Mouse (Mus musculus): ENCODE data around the gene Plppr3. TPM values are rescaled to one million over a fixed set of nuclear protein-coding genes. Genes with fewer than 3 reads are reported as not detected.

Gene Plppr3
- total RNA-seq, 2 experiments from 2014 or later = 53.5 to 57.7 TPM

DNA sequence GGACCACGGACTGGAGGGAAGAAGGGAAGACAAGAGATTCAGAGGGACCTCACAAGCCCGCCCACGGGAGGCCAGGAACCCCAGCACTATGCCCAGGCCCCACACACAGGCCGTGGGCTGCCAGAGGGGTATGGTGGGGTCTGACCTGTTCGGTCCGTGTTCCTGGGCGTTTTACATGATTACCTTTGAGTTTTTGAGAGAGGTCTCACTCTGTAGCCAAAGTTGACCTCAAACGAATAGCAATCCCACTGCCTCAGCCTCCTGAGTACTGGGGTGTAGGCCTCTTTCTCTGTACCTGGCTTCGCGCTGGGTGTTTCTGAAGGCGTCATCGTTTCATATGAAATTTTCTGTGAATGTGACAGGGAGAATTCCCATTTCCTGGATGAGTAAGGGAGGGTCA lies 52.7 kb downstream of the Plppr3 start:
- DNase-seq (ENCODE audit: low spot score in 2 of 2) = no peak

DNA sequence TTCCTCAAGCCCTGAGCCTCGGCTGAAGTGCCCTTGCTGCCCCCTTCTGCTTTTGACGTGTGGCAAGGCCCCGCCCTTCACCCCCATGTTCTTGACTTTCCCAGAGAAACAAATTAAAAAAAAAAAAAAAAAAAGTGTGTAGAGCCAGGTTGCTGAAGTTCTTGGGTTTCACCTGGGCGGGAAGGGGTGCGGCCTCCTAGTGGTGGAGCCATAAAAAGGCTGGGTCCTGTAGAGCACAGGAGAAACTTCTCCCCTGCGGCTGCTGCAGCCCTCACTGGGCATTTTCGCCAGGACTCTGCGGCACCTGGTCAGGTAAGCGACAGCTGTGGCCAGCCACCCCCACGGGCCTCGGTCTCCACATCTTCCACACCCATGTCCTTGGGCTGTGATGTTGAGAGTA lies 53.7 kb downstream of the Plppr3 start, which contains the start of gene Misp:
Gene Misp, plus strand, starts transcription at position 208 of the 400 bp plus-strand sequence.
- no peak for DNase-seq (ENCODE audit: low spot score in 2 of 2)

DNA sequence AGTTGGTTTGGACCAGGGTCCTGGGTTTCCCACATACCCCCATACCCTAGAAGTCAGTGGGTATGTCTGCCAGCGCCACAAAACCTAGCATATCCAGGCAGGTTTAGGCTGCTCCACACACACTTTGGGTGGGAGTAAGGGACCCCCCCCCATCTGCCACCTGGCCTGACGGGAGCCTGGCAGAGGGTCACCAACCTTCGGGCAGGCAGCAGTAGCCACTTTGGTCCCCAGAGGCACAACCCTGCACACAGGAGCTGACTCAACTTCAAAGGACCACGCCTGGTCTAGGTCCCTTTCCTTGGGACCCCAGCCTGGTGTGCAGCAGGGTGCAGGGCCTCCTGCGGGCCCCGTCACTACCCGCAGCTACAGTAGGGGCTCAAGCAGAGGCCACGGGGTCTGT lies 54.2 kb downstream of the Plppr3 start:
- no peak for DNase-seq (ENCODE audit: low spot score in 2 of 2)

DNA sequence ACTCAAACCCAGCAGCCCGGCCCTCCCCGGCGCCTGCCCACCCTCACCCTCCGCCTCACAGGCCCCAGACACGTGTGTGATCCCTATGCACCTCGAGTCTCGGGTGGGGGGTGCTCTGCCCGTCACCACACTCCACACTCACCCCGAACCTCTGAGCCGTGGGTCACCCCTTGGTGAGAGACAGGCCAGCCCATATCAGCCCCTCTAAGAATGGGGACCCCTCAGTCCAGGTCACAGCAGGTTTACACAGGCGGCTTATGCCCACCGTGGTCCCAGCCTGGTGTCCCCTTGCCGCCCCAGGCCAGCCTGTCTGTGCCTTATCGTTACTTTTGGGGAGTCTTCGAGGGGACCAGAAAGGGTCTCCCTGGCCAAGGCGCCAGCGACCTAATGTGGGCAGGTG lies 54.8 kb downstream of the Plppr3 start:
- DNase-seq (ENCODE audit: low spot score in 2 of 2) = no peak

DNA sequence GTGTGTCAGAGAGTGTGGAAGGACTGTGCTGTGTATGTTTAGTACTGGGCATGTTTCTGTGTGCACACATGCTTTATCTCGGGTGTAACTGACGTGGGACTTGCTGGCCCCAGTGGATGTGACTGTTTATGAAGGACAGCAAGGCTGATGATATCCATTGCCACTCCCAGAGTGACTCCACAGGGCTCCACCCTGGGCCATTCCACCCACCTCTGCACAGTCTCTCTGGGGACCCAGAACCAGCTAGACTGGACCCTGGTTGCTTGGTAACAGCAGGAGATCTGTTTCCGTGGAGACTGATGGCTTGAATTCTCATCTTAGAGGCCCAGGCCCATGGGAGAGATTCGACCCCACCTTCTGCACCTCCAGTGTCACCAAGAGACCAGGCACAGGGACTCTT lies 56.2 kb downstream of the Plppr3 start:
- no peak for DNase-seq (ENCODE audit: low spot score in 2 of 2)

DNA sequence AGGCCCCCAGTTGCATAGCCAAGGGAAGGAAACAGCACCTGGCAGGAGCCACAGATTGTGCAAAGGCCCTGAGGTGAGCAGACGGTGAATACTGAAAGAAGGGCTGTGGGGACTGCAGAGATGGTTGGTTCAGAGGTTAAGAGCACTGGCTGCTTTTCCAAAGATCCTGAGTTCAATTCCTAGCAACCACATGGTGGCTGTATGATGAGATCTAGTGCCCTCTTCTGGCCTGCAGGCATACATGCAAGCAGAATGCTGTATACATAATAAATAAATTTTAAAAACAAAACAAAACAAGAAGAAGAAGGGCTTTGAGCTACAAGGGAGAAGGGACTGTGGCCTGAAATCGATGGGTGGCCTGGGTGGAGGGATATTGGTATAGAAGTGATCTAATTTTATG lies 57.3 kb downstream of the Plppr3 start:
- DNase-seq (ENCODE audit: low spot score in 2 of 2) = no peak

DNA sequence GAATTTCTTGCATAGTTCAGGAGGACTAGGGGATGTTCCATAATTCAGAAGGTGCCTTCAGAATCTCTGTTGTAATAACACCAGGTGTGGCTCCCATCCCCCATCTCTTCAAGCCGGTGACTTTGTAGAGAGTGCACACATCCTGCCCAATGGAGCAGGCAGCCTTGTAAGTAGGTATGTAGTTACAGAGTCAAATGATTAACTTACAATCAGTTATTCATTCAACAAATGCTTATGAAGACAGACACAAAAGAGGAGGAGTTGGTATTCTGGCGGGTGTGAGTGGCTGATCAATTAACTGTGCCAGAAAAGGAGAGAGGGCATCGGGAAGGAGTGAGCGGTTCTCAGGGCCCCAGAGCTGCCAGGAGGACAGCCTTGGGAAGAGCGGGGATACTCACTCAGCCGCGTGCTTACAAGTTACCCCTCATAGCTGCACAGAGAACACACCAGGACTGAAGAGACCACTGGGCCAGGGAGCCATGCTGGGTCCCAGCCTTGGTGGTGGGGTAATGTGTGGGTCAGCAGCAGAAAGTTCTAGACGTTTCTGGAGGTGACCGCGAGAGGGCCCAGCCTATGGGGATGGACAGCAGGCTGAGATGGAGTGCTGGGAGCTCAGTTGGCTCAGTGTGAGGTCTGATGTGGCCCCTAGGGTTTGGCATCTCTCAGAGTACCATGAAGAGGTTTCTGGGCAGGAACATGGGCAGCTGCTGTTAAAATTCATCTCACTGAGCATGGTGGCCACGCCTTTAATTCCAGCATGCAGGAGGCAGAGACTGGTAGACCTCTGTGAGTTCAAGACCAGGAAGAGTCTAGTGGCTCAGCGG lies 58.6 kb downstream of the Plppr3 start:
- DNase-seq (ENCODE audit: low spot score in 2 of 2) = no peak

DNA sequence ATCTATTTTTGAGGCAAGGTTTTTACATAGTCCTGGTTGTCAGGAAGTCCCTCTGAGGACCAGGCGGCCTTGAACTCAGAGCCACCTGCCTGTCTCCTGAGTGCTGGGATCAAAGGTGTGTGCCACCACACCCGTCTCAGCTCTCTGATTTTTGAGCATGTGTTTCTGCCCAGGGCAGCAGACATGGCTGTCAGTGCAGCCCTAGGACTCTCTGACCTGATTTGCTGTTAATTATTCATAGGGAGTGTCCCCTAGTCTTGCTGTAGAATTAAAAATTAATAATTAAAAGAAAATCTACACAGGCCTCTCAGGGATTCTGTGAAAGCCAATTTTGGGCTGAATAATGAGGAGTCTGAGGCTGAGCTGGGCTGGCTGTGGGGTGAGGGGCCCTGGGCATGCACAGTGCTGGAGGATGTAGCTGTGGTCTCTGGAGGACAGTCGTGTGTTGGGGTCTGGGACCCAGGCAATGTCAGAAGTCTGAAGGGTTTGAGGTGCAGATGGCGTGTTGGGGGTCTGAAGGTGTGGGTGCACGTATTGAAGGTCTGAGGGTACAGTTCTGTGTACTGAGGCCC lies 60.1 kb downstream of the Plppr3 start:
- no peak for DNase-seq (ENCODE audit: low spot score in 2 of 2)

DNA sequence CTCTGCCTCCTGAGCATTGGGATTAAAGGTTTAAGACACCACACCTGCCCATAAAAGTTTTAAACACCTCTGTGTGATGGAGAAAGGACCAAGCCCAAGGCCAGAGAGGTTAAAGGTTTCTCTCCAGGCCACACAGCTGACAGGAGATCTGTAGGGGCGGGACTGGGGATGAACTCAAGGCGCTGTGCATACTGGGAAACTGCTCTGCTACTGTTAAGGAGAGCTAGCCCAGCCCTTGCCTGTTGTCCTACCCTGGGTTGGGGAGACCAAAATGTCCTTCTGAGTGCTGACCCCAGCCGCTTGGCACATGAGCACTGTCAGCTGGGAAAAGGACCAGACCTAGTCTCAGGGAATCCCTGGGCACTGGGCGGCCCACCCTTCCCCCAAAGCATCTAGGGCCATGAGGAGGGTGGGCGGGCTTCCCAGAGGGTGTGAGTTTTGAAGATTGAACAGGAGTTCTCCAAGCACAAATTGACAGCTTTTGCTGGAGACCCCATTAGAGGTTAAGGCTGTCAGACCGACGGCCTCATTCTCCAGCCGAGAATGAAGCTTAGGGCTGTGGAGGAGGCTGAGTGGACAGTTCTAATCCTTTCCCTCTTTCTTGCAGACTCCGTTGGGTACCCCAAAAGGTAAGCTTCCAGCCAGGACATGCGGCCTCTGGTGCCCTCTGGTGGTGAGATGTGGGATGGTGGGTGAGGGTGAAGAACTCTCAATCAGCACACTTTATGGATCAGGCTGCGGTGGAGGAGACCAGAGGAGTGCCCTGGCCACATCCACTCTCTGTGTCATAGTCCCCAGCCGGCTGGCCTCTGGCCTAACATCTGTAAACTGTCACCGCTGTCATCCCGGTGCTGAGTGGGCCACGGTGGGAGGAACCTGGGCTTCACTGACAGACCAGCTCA lies 62.4 kb downstream of the Plppr3 start:
- DNase-seq (ENCODE audit: low spot score in 2 of 2) = peak; percentile 82 to 87

Small RNA genes within 50 kb of the gene (microRNA-seq; reads per million reads assigned to microRNA genes)
- gene Mir6910 = 0 to 0.28 reads per million in 2 experiments

Other genes with a start within 250 kb of the Plppr3 start
- gene Shc2, start 236.7 kb downstream of the Plppr3 start, total RNA-seq (2021) = 10 to 100 TPM; 42.7 to 44.5 TPM
- gene Odf3l2, start 228.9 kb downstream of the Plppr3 start, total RNA-seq (2021) = under 1 TPM; 0.52 to 0.53 TPM
- gene Madcam1, start 210.1 kb downstream of the Plppr3 start, total RNA-seq (2021) = under 1 TPM in 1 of 2 experiments, not detected in 1; 0.37 TPM
- 10 to 100 TPM; 72.3 to 73.2 TPM for gene Tpgs1, start 205.3 kb downstream of the Plppr3 start, total RNA-seq (2021)
- gene Cdc34, start 192.4 kb downstream of the Plppr3 start, total RNA-seq (2021) = 10 to 100 TPM; 60.9 to 68.5 TPM
- gene Gzmm, start 185.6 kb downstream of the Plppr3 start, total RNA-seq (2021) = 1 to 10 TPM; 1.7 to 1.9 TPM
- gene Bsg, start 170.1 kb downstream of the Plppr3 start, total RNA-seq (2021) = 100 to 1,000 TPM; 695 to 807 TPM
- gene Hcn2, start 158.0 kb downstream of the Plppr3 start, total RNA-seq (2021) = 10 to 100 TPM; 89.2 to 96.6 TPM
- gene Polrmt, start 128.1 kb downstream of the Plppr3 start, total RNA-seq (2021) = 10 to 100 TPM; 45.3 to 49.0 TPM
- gene Fgf22, start 119.6 kb downstream of the Plppr3 start, total RNA-seq (2021) = 1 to 10 TPM in 1 of 2 experiments, under 1 TPM in 1; 0.88 to 1.7 TPM
- 10 to 100 TPM; 86.1 to 90.5 TPM for gene Rnf126, start 107.7 kb downstream of the Plppr3 start, total RNA-seq (2021)
- 1 to 10 TPM; 1.2 to 2.4 TPM for gene Fstl3, start 97.4 kb downstream of the Plppr3 start, total RNA-seq (2021)
- gene Prss57, start 83.7 kb downstream of the Plppr3 start, total RNA-seq (2021) = under 1 TPM in 1 of 2 experiments, not detected in 1; 0.16 TPM
- gene Palm, start 81.1 kb downstream of the Plppr3 start, total RNA-seq (2021) = 100 to 1,000 TPM; 356 to 379 TPM
- gene Misp, start 53.6 kb downstream of the Plppr3 start, total RNA-seq (2021) = under 1 TPM; 0.26 to 0.53 TPM
- 10 to 100 TPM; 62.9 to 70.2 TPM for gene Ptbp1, start 20.2 kb downstream of the Plppr3 start, total RNA-seq (2021)
- gene Prtn3, start 158 bp downstream of the Plppr3 start, total RNA-seq (2021) = 1 to 10 TPM; 2.3 to 3.0 TPM
- not detected for gene Elane, start 11.6 kb upstream of the Plppr3 start, total RNA-seq (2021)
- gene Cfd, start 16.2 kb upstream of the Plppr3 start, total RNA-seq (2021) = not detected
- 10 to 100 TPM; 48.8 to 51.9 TPM for gene Med16, start 34.3 kb upstream of the Plppr3 start, total RNA-seq (2021)
- not detected for gene Gm26602, start 36.2 kb upstream of the Plppr3 start, total RNA-seq (2021)
- 1 to 10 TPM; 5.0 to 8.9 TPM for gene Kiss1r, start 42.3 kb upstream of the Plppr3 start, total RNA-seq (2021)
- 100 to 1,000 TPM; 424 to 430 TPM for gene R3hdm4, start 46.6 kb upstream of the Plppr3 start, total RNA-seq (2021)
- gene Arid3a, start 52.4 kb upstream of the Plppr3 start, total RNA-seq (2021) = 1 to 10 TPM; 4.5 to 6.4 TPM
- gene Wdr18, start 85.5 kb upstream of the Plppr3 start, total RNA-seq (2021) = 10 to 100 TPM; 35.5 to 40.8 TPM
- under 1 TPM; 0.12 to 0.21 TPM for gene Grin3b, start 96.1 kb upstream of the Plppr3 start, total RNA-seq (2021)
- gene Tmem259, start 109.7 kb upstream of the Plppr3 start, total RNA-seq (2021) = 100 to 1,000 TPM; 135 to 144 TPM
- 1 to 10 TPM; 7.5 to 9.3 TPM for gene Cnn2, start 114.0 kb upstream of the Plppr3 start, total RNA-seq (2021)
- 10 to 100 TPM in 1 of 2 experiments, 1 to 10 TPM in 1; 9.8 to 10.5 TPM for gene Abca7, start 121.9 kb upstream of the Plppr3 start, total RNA-seq (2021)
- gene Arhgap45, start 142.0 kb upstream of the Plppr3 start, total RNA-seq (2021) = 1 to 10 TPM; 3.8 to 3.9 TPM
- 10 to 100 TPM; 74.1 to 74.3 TPM for gene Polr2e, start 165.2 kb upstream of the Plppr3 start, total RNA-seq (2021)
- gene Gpx4, start 172.5 kb upstream of the Plppr3 start, total RNA-seq (2021) = 100 to 1,000 TPM; 456 to 501 TPM
- 10 to 100 TPM; 19.8 to 21.3 TPM for gene Sbno2, start 230.9 kb upstream of the Plppr3 start, total RNA-seq (2021)
- gene Stk11, start 241.2 kb upstream of the Plppr3 start, total RNA-seq (2021) = 10 to 100 TPM; 89.2 to 90.7 TPM